Mouse (Mus musculus) liver, embryonic 16.5 days (tissue): Measurements from ENCODE around the gene Nfkb2. TPM values are rescaled to one million over a fixed set of nuclear protein-coding genes. Genes with fewer than 3 reads are reported as not detected.
A peak's percentile ranks its signal among the peaks of the same experiment; 100 is the strongest.

Experiments used
- ATAC-seq: fragments of 200-750 bp; cut with Nextera tagmentation; 2 replicates; pipeline ENCODE4 v1.8.0; 2017; ENCODE audit warnings: low read depth, mild to moderate bottlenecking, moderate number of reproducible peaks, moderate library complexity
- H3K27ac ChIP-seq: fragments of 300-500 bp; sonication (generic); 2 replicates; pipeline ENCODE4 v1.5.1; 2014; ENCODE audit warnings: mild to moderate bottlenecking, low read length
- H3K27me3 ChIP-seq: fragments of 300-500 bp; sonication (generic); 2 replicates; pipeline ENCODE4 v1.6.1; 2014; ENCODE audit warnings: low read depth, low read length, mixed read lengths; ENCODE audit not compliant: control insufficient read depth, insufficient read depth
- H3K36me3 ChIP-seq: fragments of 300-500 bp; sonication (generic); 2 replicates; pipeline ENCODE4 v1.6.1; 2014; ENCODE audit warnings: mild to moderate bottlenecking; ENCODE audit not compliant: control insufficient read depth, insufficient read depth
- H3K4me1 ChIP-seq: fragments of 300-500 bp; sonication (generic); 2 replicates; pipeline ENCODE4 v1.6.1; 2014; ENCODE audit warnings: low read depth, low read length, mixed read lengths; ENCODE audit not compliant: control insufficient read depth
- H3K4me2 ChIP-seq: fragments of 300-500 bp; sonication (generic); 2 replicates; pipeline ENCODE4 v1.6.1; 2014; ENCODE audit warnings: low read depth, low read length, mixed read lengths
- H3K4me3 ChIP-seq: fragments of 300-500 bp; sonication (generic); 2 replicates; pipeline ENCODE4 v1.5.1; 2014; ENCODE audit warnings: low read depth, mild to moderate bottlenecking, low read length
- H3K9ac ChIP-seq: fragments of 300-500 bp; sonication (generic); 2 replicates; pipeline ENCODE4 v1.6.1; 2014; ENCODE audit warnings: low read depth, low read length
- H3K9me3 ChIP-seq: fragments of 300-500 bp; sonication (generic); replicated peaks from 2 replicates; pipeline ENCODE4 v1.6.1; 2016; ENCODE audit warnings: low read length; ENCODE audit not compliant: control insufficient read depth
- whole genome bisulfite sequencing: fragments of 180-500 bp; shearing (Covaris S2); extraction: QIAGEN DNeasy Blood & Tissue Kit; methylation state at CpG from one replicate; pipeline ENCODE4 v1.1.7; 2014; ENCODE audit not compliant: insufficient replicate concordance; 5-methylcytosine and 5-hydroxymethylcytosine counted together
- polyA plus RNA-seq: library from polyadenylated mRNA; unstranded; fragments of >200 nt; fragmentation: Nextera tagmentation; extraction: Ambion mirVana; gene quantifications from 2 replicates; pipeline ENCODE4 v1.2.1, GENCODE M21; 2015

Nfkb2 gene
- 3.0 and 3.8 TPM in 2 replicates for polyA plus RNA-seq

DNA sequence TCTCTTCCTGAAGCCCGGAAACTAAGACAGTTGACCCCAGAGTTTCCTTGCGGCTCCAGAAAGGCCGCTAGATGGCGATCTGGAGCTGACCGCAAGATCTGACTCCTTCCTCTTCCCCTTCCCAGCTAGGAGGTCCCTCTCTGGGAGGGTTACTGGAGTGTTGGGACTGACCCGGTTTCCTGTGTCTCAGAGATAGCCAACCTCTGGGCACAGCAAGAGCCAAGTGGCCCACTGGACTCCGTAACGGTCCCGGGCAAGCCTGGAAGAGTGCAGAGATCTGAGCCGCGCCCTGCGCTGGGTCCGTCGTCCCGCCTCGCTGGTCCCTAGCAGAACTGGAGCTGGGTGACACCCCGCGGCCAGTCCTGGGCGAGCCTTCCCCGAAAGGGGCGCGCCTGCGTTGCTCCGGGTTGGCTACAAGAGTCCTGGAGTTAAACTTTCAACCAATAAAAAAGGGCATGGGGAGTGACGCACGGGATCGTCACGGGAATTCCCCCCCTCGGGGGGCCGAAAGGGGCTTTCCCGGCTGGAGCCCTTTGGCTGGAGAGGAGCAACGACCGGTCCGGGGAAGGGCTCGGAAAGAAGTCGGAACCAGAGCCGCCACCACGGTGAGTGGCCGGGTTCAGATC lies at the start of gene Nfkb2:
Gene Nfkb2 (plus strand): TSS at position 105 of the 626 bp plus-strand sequence.
- Histone ChIP-seq H3K36me3 (no peaks in the 10 kb centered on the region; the same call in 1 of the 2 replicates), H3K4me2 (peak within 1 kb of the TSS; percentile 99), H3K4me3 (peak within 1 kb of the TSS; percentile 83), H3K9me3 (no peaks in the 10 kb centered on the region), H3K4me1 (peaks cover 30% of the 10 kb centered on the region), H3K9ac (peak within 1 kb of the TSS; percentile 79), H3K27ac (peak within 1 kb of the TSS; percentile 83), H3K27me3 (no peaks in the 10 kb centered on the region; the same call in 1 of the 2 replicates)
- under 1% methylated on average over 39 of the region's 39 CpGs for WGBS
- ATAC-seq = peak; percentile 89

DNA sequence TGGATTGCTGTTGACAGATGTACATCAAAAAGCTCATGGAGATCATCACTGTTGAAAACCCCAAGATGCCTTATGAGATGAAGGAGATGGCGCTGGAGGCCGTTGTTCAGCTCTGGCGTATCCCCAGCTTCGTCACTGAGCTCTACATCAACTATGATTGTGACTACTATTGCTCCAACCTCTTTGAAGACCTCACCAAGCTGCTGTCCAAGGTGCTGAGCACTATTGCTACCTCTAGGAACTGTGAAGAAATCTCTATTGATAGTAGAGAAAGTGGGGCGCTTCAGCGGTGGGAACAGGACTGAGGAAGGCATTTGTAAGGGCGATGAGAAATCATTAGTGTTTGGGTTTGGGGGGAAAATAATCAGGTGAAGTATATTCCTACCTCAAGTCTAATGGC lies 39.4 kb upstream of the Nfkb2 start:
- Histone ChIP-seq H3K27me3 (no peaks in the 10 kb centered on the region), H3K36me3 (peaks cover 20% of the 10 kb centered on the region), H3K9me3 (no peaks in the 10 kb centered on the region), H3K9ac (no peak overlapping the region), H3K4me2 (no peak overlapping the region), H3K27ac (no peak overlapping the region), H3K4me3 (no peak overlapping the region), H3K4me1 (no peaks in the 10 kb centered on the region)
- 87% methylated on average over 7 of the region's 7 CpGs for WGBS
- no peak for ATAC-seq

DNA sequence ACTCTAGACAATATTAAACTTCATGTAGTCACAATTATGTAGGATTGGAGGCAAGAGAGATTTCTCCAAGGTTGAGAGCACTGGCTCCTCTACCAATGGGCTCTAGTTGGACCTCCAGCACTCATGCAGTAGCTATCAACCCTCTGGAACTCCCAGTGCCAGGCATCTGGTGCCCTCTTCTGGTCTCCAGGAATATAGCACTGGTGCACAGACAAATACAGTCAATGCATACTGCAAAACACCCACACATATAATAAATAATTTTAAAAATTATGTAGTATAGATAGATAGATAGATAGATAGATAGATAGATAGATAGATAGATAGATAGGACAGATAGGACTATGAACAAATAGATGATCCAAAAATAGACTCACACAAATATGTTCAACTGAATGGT lies 28.8 kb upstream of the Nfkb2 start:
- H3K36me3 ChIP-seq = peaks cover 14% of the 10 kb centered on the region
- no peaks in the 10 kb centered on the region for H3K9me3 ChIP-seq
- no peak overlapping the region for H3K9ac ChIP-seq
- no peak for ATAC-seq
- H3K4me2 ChIP-seq = no peak overlapping the region
- H3K27ac ChIP-seq = no peak overlapping the region
- H3K27me3 ChIP-seq = no peaks in the 10 kb centered on the region
- no peak overlapping the region for H3K4me3 ChIP-seq
- H3K4me1 ChIP-seq = no peaks in the 10 kb centered on the region

DNA sequence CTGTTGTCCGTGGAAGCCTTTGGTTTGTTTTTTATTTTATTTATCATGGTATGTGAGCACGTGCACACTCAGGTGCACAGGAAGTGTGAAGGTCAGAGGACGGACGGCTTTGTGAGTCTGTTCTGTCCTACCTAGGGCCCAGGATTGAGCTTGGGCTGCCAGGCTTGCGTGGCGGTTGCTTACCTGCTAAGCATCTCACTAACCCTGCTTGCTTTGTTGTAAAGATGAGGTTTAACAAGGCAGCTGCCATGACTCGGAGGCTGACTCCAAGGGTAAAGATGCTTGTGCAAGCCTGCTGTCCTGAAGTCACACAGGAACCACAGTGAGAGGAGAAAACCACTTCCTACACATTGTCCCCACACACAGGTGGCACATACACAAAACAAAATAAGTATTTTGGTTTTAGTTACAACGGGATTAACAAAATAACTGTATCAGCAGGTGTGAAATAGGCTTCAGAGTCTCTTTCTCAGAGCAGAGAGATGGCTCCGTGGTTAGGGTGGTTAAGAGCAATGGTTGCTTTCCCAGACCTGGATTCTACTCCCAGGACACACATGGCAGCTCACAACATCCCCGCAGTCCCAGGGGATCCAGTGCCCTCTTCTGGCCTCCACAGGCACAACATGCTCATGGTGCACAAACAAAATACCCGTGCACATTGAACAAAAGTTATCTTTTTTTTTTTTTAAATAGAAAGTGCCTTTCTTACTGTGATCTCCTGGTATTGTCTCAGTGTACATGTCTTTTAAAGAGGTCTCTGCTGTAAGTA lies 21.9 kb upstream of the Nfkb2 start:
- Histone ChIP-seq H3K9ac (no peak overlapping the region), H3K27me3 (no peaks in the 10 kb centered on the region), H3K27ac (no peak overlapping the region), H3K9me3 (no peaks in the 10 kb centered on the region), H3K4me2 (no peak overlapping the region), H3K4me3 (no peak overlapping the region), H3K36me3 (peaks cover 30% of the 10 kb centered on the region), H3K4me1 (no peaks in the 10 kb centered on the region)
- 82% methylated on average over 11 of the region's 11 CpGs for WGBS
- ATAC-seq = no peak

DNA sequence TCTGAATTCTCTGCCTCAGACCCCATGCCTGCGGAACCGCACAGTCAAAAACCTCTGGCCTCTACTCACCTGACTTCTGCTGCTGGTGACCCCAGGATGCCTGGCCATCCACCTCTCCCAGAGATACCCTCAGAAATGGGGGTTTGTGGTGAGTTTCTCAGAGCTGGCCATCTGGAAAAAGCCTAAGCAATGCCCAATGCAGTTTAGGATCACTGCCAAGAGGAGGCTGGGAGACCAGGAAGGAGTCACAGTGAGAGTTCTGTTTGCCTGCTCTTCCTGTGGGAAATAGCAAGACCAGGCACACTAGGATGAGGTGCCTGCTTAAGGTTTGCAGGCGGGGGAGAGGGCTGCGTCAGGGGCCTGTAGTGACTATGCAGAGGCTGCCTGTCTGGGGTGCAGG lies 19.4 kb upstream of the Nfkb2 start:
- H3K9ac ChIP-seq = no peak overlapping the region
- H3K36me3 ChIP-seq = peaks cover 30% of the 10 kb centered on the region
- H3K27ac ChIP-seq = no peak overlapping the region
- no peak overlapping the region for H3K4me3 ChIP-seq
- H3K4me2 ChIP-seq = no peak overlapping the region
- no peak for ATAC-seq
- WGBS = 79% methylated on average over 4 of the region's 4 CpGs
- H3K4me1 ChIP-seq = no peaks in the 10 kb centered on the region
- H3K27me3 ChIP-seq = no peaks in the 10 kb centered on the region
- H3K9me3 ChIP-seq = no peaks in the 10 kb centered on the region

DNA sequence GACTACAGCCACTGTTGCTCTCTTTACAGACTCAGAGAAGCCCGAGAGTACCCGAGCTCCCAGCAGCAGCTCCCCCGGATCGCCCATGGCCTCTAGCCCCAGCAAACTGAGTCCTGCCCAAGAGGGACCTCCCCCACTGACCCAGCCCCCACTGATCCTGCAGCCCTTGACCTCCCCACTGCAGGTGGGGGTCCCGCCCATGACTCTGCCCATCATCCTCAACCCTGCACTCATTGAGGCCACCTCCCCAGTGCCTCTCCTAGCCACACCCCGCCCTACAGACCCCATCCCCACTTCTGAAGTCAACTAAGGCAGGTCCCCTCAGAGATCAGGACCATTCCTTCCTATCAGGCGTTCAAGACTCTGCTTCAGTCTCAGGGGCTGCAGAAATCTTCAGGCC lies 18.5 kb upstream of the Nfkb2 start:
- Histone ChIP-seq H3K4me1 (no peaks in the 10 kb centered on the region), H3K9ac (no peak overlapping the region), H3K27ac (no peak overlapping the region), H3K27me3 (no peaks in the 10 kb centered on the region), H3K4me3 (no peak overlapping the region), H3K9me3 (no peaks in the 10 kb centered on the region), H3K36me3 (peaks cover 30% of the 10 kb centered on the region), H3K4me2 (no peak overlapping the region)
- no peak for ATAC-seq
- 74% methylated on average over 7 of the region's 7 CpGs for WGBS

DNA sequence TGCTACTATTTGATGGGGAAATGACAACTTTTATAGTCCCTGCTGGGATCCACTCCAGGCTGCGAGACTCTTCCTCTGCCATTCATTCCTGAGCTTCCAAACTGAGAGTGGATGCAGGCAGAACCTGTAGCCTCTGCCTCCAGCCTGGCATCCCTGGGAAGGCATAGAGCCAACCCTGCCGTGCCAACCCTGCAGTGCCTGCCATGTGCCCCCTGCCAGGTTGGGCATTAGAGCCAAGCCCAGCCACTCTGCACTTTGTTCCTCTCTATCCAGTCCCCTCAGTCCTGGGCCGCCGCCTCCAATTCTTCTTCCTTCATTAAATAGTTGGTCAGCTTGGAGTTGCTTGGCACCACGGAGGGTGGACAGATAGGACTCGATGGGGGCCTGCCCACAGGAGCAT lies 18.1 kb upstream of the Nfkb2 start:
- H3K4me1 ChIP-seq = no peaks in the 10 kb centered on the region
- H3K4me2 ChIP-seq = no peak overlapping the region
- H3K27me3 ChIP-seq = no peaks in the 10 kb centered on the region
- peaks cover 30% of the 10 kb centered on the region for H3K36me3 ChIP-seq
- H3K9me3 ChIP-seq = no peaks in the 10 kb centered on the region
- WGBS = 87% methylated on average over 6 of the region's 6 CpGs
- H3K9ac ChIP-seq = no peak overlapping the region
- no peak overlapping the region for H3K4me3 ChIP-seq
- no peak for ATAC-seq
- no peak overlapping the region for H3K27ac ChIP-seq

DNA sequence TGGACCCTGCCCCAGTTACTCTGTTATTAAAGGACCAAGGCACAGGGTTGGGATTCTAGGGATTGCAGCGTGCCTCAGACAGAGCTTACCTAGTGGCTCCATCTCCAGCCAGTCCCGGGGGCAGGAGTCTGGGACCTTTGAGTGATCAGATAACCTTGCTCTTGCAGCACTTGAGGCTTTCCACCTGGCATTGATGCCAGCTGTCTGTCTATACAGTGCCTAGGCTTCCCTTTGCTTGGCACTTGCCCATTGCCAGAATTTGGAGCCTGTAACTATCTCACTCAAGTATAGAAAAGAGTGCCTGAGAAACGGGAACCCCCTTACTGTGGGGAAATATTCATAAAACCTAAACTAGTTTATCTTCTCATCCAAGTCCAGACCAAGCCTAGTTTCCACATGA lies 17.2 kb upstream of the Nfkb2 start:
- ATAC-seq = no peak
- Histone ChIP-seq H3K4me1 (no peaks in the 10 kb centered on the region), H3K27me3 (no peaks in the 10 kb centered on the region), H3K4me2 (no peak overlapping the region), H3K36me3 (peaks cover 24% of the 10 kb centered on the region), H3K27ac (no peak overlapping the region), H3K9ac (no peak overlapping the region), H3K9me3 (no peaks in the 10 kb centered on the region), H3K4me3 (no peak overlapping the region)
- 70% methylated on average over 3 of the region's 3 CpGs for WGBS

DNA sequence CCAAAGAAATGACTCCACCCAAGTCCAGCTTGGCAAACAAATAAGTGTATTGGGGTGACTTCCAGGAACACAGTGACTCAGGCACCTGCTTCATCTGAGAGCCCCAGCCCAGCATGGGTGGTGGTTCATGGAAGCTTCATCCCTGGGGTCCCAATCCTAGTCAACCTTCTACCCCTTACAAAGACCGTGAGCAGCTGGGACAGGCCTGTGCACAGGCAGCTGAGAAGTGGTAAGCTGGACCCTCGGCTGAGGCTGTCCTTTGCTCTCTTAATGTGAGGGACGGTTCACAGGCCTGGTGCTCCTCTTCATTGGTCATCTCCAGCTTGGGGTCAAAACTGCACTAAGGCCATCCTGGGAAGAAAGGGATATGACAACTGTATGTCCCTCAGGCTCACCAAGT lies 16.6 kb upstream of the Nfkb2 start:
- peaks cover 3% of the 10 kb centered on the region for H3K27me3 ChIP-seq
- H3K9me3 ChIP-seq = no peaks in the 10 kb centered on the region
- H3K9ac ChIP-seq = no peak overlapping the region
- peaks cover 18% of the 10 kb centered on the region for H3K36me3 ChIP-seq
- ATAC-seq = no peak
- WGBS = 85% methylated on average over 3 of the region's 3 CpGs
- no peaks in the 10 kb centered on the region for H3K4me1 ChIP-seq
- H3K4me2 ChIP-seq = no peak overlapping the region
- H3K27ac ChIP-seq = no peak overlapping the region
- no peak overlapping the region for H3K4me3 ChIP-seq
